Mouse (Mus musculus): ENCODE data around the gene Irgm1.

GRCm38 (mm10) chr11:48842378-48842792, 29.1 kb downstream of the Irgm1 start:
- TF ChIP-seq CTCF (IDR thresholded peaks at IDR 0.05; ENCODE audit: low read depth) (no peak), EP300 (optimal IDR thresholded peaks at IDR 0.05) (no peak)

Data from stomach, postnatal 0 days (tissue).